Mouse (Mus musculus) mouse trophoblast stem cell (cell line): ENCODE results near the gene Psenen.

ENCODE experiments used
- in situ Hi-C, 2 experiments: fragments of 300-500 bp; cut with MseI, MboI; formaldehyde crosslinking; loops; 2 replicates in 1 of 2; 3 replicates in 1 of 2; pipeline ENCODE4 v1.15.1; 2025

The Psenen gene

GRCm38 (mm10) chr7:30563117-30563905 lies at the start of gene Psenen, which contains the start of the genes U2af1l4 and Gm49396:
TSS of gene Psenen (minus strand) at chr7:30563627.
TSS of gene U2af1l4 (plus strand) at chr7:30563301.
TSS of gene Gm49396 (plus strand) at chr7:30563344.
- in situ Hi-C loops: no loop called here

GRCm38 (mm10) chr7:30612654-30613402 lies 49.4 kb upstream of the Psenen start, which contains the start of gene Upk1a:
TSS of gene Upk1a (minus strand) at chr7:30612847.
- in situ Hi-C loops: no loop called here

- in situ Hi-C loops: no loop called here
These were observed 46.6 kb upstream of the Psenen start for GRCm38 (mm10) chr7:30610043-30610442.

GRCm38 (mm10) chr7:30608476-30608875 lies 45.0 kb upstream of the Psenen start:
- in situ Hi-C loops: no loop called here

- in situ Hi-C loops: no loop called here
These were observed 44.4 kb upstream of the Psenen start for GRCm38 (mm10) chr7:30607706-30608309.

GRCm38 (mm10) chr7:30604944-30605343 lies 41.5 kb upstream of the Psenen start:
- in situ Hi-C loops: no loop called here

- in situ Hi-C loops: no loop called here
These were observed 41.0 kb upstream of the Psenen start for GRCm38 (mm10) chr7:30604424-30604823.

- in situ Hi-C loops: no loop called here
These were observed 39.2 kb upstream of the Psenen start for GRCm38 (mm10) chr7:30602583-30602982.

GRCm38 (mm10) chr7:30600651-30601050 lies 37.2 kb upstream of the Psenen start:
- in situ Hi-C loops: no loop called here

GRCm38 (mm10) chr7:30599933-30600353 lies 36.5 kb upstream of the Psenen start:
- in situ Hi-C loops: no loop called here

GRCm38 (mm10) chr7:30598786-30599185 lies 35.4 kb upstream of the Psenen start, which contains the start of gene Zbtb32:
TSS of gene Zbtb32 (minus strand) at chr7:30598909.
- in situ Hi-C loops: no loop called here

GRCm38 (mm10) chr7:30596811-30597210 lies 33.4 kb upstream of the Psenen start:
- in situ Hi-C loops: no loop called here

- in situ Hi-C loops: no loop called here
These were observed 32.7 kb upstream of the Psenen start for GRCm38 (mm10) chr7:30596093-30596492.

- in situ Hi-C loops: no loop called here
These were observed 31.1 kb upstream of the Psenen start for GRCm38 (mm10) chr7:30594510-30595024.

GRCm38 (mm10) chr7:30593579-30594509 lies 30.4 kb upstream of the Psenen start:
- in situ Hi-C loops: no loop called here

GRCm38 (mm10) chr7:30592772-30593423 lies 29.5 kb upstream of the Psenen start:
- in situ Hi-C loops: no loop called here

- in situ Hi-C loops: no loop called here
These were observed 28.2 kb upstream of the Psenen start for GRCm38 (mm10) chr7:30591605-30591951.

- in situ Hi-C loops: no loop called here
These were observed 27.6 kb upstream of the Psenen start for GRCm38 (mm10) chr7:30590927-30591604.

- in situ Hi-C loops: no loop called here
These were observed 26.2 kb upstream of the Psenen start for GRCm38 (mm10) chr7:30589435-30590301.
